Mouse (Mus musculus): ENCODE measurements around the gene Gxylt1. TPM values are rescaled to one million over a fixed set of nuclear protein-coding genes. Genes with fewer than 3 reads are reported as not detected.
"Not testable (repeated sequence)": the region's sequence is repeated elsewhere in the genome, so short reads cannot be mapped to it uniquely, and the experiment has no call there.

Gxylt1 gene
- total and polyA plus RNA-seq, 2 experiments from 2014 or later = 3.2 to 7.5 TPM

GRCm38 (mm10) chr15:93252396-93252795 is 22.6 kb downstream of the Gxylt1 start:
- Histone ChIP-seq H3K9me3 (ENCODE audit: low read length) (no peaks in the 10 kb centered on the region), H3K9ac (no peak overlapping the region), H3K4me2 (ENCODE audit: low read depth) (no peak overlapping the region), H3K27me3 (ENCODE audit: insufficient read depth, low read length) (no peaks in the 10 kb centered on the region), H3K4me3 (ENCODE audit: low read depth, low read length) (no peak overlapping the region), H3K27ac (ENCODE audit: low read depth, low read length) (no peak overlapping the region), H3K4me1 (ENCODE audit: insufficient read depth) (no peaks in the 10 kb centered on the region), H3K36me3 (ENCODE audit: insufficient read depth) (peaks cover 13% of the 10 kb centered on the region)
- no peak for DNase-seq
- no peak for TF ChIP-seq CTCF (IDR thresholded peaks at IDR 0.05; ENCODE audit: low read depth)
- 93% methylated on average over 6 of the region's 6 CpGs for WGBS
- ATAC-seq = no peak

GRCm38 (mm10) chr15:93251553-93252250 is 23.3 kb downstream of the Gxylt1 start:
- no peaks in the 10 kb centered on the region for H3K27me3 ChIP-seq (ENCODE audit: insufficient read depth, low read length)
- no peak overlapping the region for H3K4me2 ChIP-seq (ENCODE audit: low read depth)
- no peak overlapping the region for H3K27ac ChIP-seq (ENCODE audit: low read depth, low read length)
- no peaks in the 10 kb centered on the region for H3K9me3 ChIP-seq (ENCODE audit: low read length)
- no peak overlapping the region for H3K4me3 ChIP-seq (ENCODE audit: low read depth, low read length)
- H3K4me1 ChIP-seq (ENCODE audit: insufficient read depth) = no peaks in the 10 kb centered on the region
- no peak for ATAC-seq
- no peak overlapping the region for H3K9ac ChIP-seq
- WGBS = 72% methylated on average over 13 of the region's 13 CpGs
- peak; percentile 55 for TF ChIP-seq CTCF (IDR thresholded peaks at IDR 0.05; ENCODE audit: low read depth)
- peak; percentile 28 for DNase-seq
- H3K36me3 ChIP-seq (ENCODE audit: insufficient read depth) = peaks cover 10% of the 10 kb centered on the region

- Histone ChIP-seq H3K4me1 (ENCODE audit: insufficient read depth) (no peaks in the 10 kb centered on the region), H3K9ac (no peak overlapping the region), H3K4me3 (ENCODE audit: low read depth, low read length) (no peak overlapping the region), H3K27ac (ENCODE audit: low read depth, low read length) (no peak overlapping the region), H3K4me2 (ENCODE audit: low read depth) (no peak overlapping the region), H3K27me3 (ENCODE audit: insufficient read depth, low read length) (no peaks in the 10 kb centered on the region), H3K9me3 (ENCODE audit: low read length) (no peaks in the 10 kb centered on the region), H3K36me3 (ENCODE audit: insufficient read depth) (peaks cover 14% of the 10 kb centered on the region)
- no peak for TF ChIP-seq CTCF (IDR thresholded peaks at IDR 0.05; ENCODE audit: low read depth)
- WGBS = 39% methylated on average over 10 of the region's 10 CpGs
- DNase-seq = no peak
- ATAC-seq = no peak
Measured at GRCm38 (mm10) chr15:93243202-93243601, 31.8 kb downstream of the Gxylt1 start.

GRCm38 (mm10) chr15:93236456-93236855 is 38.5 kb downstream of the Gxylt1 start:
- H3K9me3 ChIP-seq (ENCODE audit: low read length); H3K9ac ChIP-seq; H3K4me3 ChIP-seq (ENCODE audit: low read depth, low read length); ATAC-seq; H3K36me3 ChIP-seq (ENCODE audit: insufficient read depth); H3K4me2 ChIP-seq (ENCODE audit: low read depth); DNase-seq; H3K27me3 ChIP-seq (ENCODE audit: insufficient read depth, low read length); H3K4me1 ChIP-seq (ENCODE audit: insufficient read depth); H3K27ac ChIP-seq (ENCODE audit: low read depth, low read length): not testable (repeated sequence)
- WGBS = 93% methylated on average over 10 of the region's 10 CpGs

- no peak for TF ChIP-seq CTCF (IDR thresholded peaks at IDR 0.05; ENCODE audit: low read depth)
- no peak for DNase-seq
- H3K4me3 ChIP-seq (ENCODE audit: low read depth, low read length) = no peak overlapping the region
- no peak for ATAC-seq
- no peaks in the 10 kb centered on the region for H3K9me3 ChIP-seq (ENCODE audit: low read length)
- no peak overlapping the region for H3K4me2 ChIP-seq (ENCODE audit: low read depth)
- H3K4me1 ChIP-seq (ENCODE audit: insufficient read depth) = no peaks in the 10 kb centered on the region
- WGBS = 87% methylated on average over 11 of the region's 11 CpGs
- H3K27ac ChIP-seq (ENCODE audit: low read depth, low read length) = no peak overlapping the region
- no peak overlapping the region for H3K9ac ChIP-seq
- no peaks in the 10 kb centered on the region; the same call in 1 of the 2 replicates for H3K27me3 ChIP-seq (ENCODE audit: insufficient read depth, low read length)
- H3K36me3 ChIP-seq (ENCODE audit: insufficient read depth) = no peaks in the 10 kb centered on the region
Measured at GRCm38 (mm10) chr15:93229028-93229427, 46.0 kb downstream of the Gxylt1 start.

GRCm38 (mm10) chr15:93228375-93228774 is 46.6 kb downstream of the Gxylt1 start:
- 96% methylated on average over 10 of the region's 10 CpGs for WGBS
- H3K27ac ChIP-seq (ENCODE audit: low read depth, low read length) = no peak overlapping the region
- H3K4me1 ChIP-seq (ENCODE audit: insufficient read depth) = no peaks in the 10 kb centered on the region
- no peak overlapping the region for H3K4me2 ChIP-seq (ENCODE audit: low read depth)
- no peak overlapping the region for H3K9ac ChIP-seq
- H3K4me3 ChIP-seq (ENCODE audit: low read depth, low read length) = no peak overlapping the region
- no peaks in the 10 kb centered on the region for H3K9me3 ChIP-seq (ENCODE audit: low read length)
- H3K27me3 ChIP-seq (ENCODE audit: insufficient read depth, low read length) = no peaks in the 10 kb centered on the region; the same call in 1 of the 2 replicates
- ATAC-seq (no peak), DNase-seq (no peak)
- TF ChIP-seq CTCF (IDR thresholded peaks at IDR 0.05; ENCODE audit: low read depth) = no peak
- H3K36me3 ChIP-seq (ENCODE audit: insufficient read depth) = no peaks in the 10 kb centered on the region

- peak; percentile 71 for ATAC-seq
- TF ChIP-seq CTCF (IDR thresholded peaks at IDR 0.05; ENCODE audit: low read depth) = peak; percentile 93
- peak; percentile 74 for DNase-seq
- no peaks in the 10 kb centered on the region; the same call in 1 of the 2 replicates for H3K27me3 ChIP-seq (ENCODE audit: insufficient read depth, low read length)
- no peaks in the 10 kb centered on the region for H3K9me3 ChIP-seq (ENCODE audit: low read length)
- WGBS = 25% methylated on average over 6 of the region's 6 CpGs
- no peak overlapping the region for H3K4me2 ChIP-seq (ENCODE audit: low read depth)
- H3K4me3 ChIP-seq (ENCODE audit: low read depth, low read length) = no peak overlapping the region
- H3K4me1 ChIP-seq (ENCODE audit: insufficient read depth) = no peaks in the 10 kb centered on the region
- no peaks in the 10 kb centered on the region for H3K36me3 ChIP-seq (ENCODE audit: insufficient read depth)
- H3K27ac ChIP-seq (ENCODE audit: low read depth, low read length) = no peak overlapping the region
- H3K9ac ChIP-seq = no peak overlapping the region
Measured at GRCm38 (mm10) chr15:93227764-93228079, 47.3 kb downstream of the Gxylt1 start.

Data from forebrain, postnatal 0 days (tissue).